Comparison of ENCODE assay signal across 21 mouse cellular contexts in genomic region chr12:78800036-78800435, GRCm38 (mm10).
"Had no signal": no experiment of that assay in that cellular context is flagged by ENCODE, and none has a peak within 500 bp of the region (broad histone marks: within the 10 kb centered on the region; RNA-seq: fewer than 3 reads in every experiment).

No protein-coding gene starts in this region.

- H3K27ac ChIP-seq: left cerebral cortex, adult 2 months; limb, embryonic 12.5 days; limb, embryonic 15.5 days; liver, embryonic 14.5 days; midbrain, embryonic 13.5 days; stomach, postnatal 0 days had no signal

- H3K4me3 ChIP-seq: left cerebral cortex, adult 2 months; limb, embryonic 12.5 days; limb, embryonic 15.5 days; midbrain, embryonic 13.5 days had no signal

- ATAC-seq: intestine, embryonic 16.5 days; liver, postnatal 0 days; lung, postnatal 0 days; midbrain, embryonic 13.5 days had no signal

- DNase-seq: kidney, adult 18-20 months; kidney, adult 9 months; kidney, postnatal 14 days; kidney, postnatal 4 days; layer of hippocampus, postnatal 36 days; liver, postnatal 0 days; lung, embryonic 14.5 days; right cerebral cortex, adult 18-20 months; right cerebral cortex, postnatal 14 days; right cerebral cortex, postnatal 4 days; thymus, adult 18-20 months; thymus, postnatal 36 days had no signal

- H3K4me2 ChIP-seq: limb, embryonic 12.5 days; limb, embryonic 15.5 days; liver, embryonic 11.5 days; lung, embryonic 14.5 days; midbrain, embryonic 13.5 days had no signal

- H3K9me3 ChIP-seq: limb, embryonic 12.5 days; limb, embryonic 15.5 days; midbrain, embryonic 13.5 days had no signal

- H3K4me1 ChIP-seq: limb, embryonic 12.5 days; limb, embryonic 15.5 days; midbrain, embryonic 13.5 days had no signal

- H3K27me3 ChIP-seq: limb, embryonic 12.5 days; limb, embryonic 15.5 days; midbrain, embryonic 13.5 days had no signal

- H3K9ac ChIP-seq: limb, embryonic 12.5 days; limb, embryonic 15.5 days; liver, embryonic 14.5 days; liver, postnatal 0 days; lung, embryonic 14.5 days; midbrain, embryonic 13.5 days had no signal
